Mouse (Mus musculus) right cerebral cortex, adult 18-20 months (tissue): ENCODE measurements around the gene Trim62.

Experiments
- DNase-seq: peaks from one replicate; pipeline ENCODE4 v3.0.0; 2022; ENCODE audit warnings: mixed read lengths

The Trim62 gene

GRCm38 (mm10) chr4:128910276-128911063 lies 27.1 kb downstream of the Trim62 start:
- DNase-seq, result no peak

GRCm38 (mm10) chr4:128912085-128912484 lies 28.7 kb downstream of the Trim62 start:
- no peak for DNase-seq

- no peak for DNase-seq
Measured at GRCm38 (mm10) chr4:128913794-128914193, 30.4 kb downstream of the Trim62 start.

DNA sequence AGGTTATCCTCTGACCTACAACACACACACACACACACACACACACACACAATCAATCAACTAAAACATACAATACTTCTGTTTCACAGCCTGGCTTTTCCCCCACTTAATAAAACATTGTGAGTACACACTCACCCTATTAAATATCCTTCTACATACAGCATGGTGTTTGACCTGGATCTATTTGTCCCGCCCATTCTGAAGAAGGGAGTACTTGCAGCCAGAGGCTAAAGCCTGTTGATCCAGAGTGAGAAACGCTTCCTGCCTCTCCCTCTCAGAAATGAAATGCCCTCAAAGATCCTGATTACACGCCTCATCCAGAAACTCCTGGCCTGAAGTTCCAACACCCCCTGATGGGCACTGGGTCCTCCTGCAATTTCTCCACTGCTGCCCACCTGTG lies 33.7 kb downstream of the Trim62 start:
- DNase-seq, result no peak

DNA sequence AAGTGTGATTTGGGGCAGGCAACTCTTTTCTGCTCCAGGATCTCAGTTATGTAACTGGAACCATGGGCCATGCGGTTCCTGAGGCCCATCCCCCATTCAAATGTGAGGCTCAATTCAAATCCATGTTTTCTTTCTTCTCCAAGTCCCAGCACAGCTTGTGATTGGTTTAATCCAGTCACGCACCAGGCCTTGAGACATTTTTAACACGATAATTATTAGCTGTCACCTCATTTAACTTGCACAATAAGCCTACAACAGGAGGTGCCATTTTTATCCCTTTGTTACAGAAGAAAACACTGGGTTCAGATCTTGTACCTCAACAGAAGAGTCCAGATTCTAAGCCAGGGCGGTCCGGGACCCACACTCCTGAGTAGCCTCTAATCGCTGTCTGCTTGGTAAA lies 34.4 kb downstream of the Trim62 start:
- no peak for DNase-seq

- no peak for DNase-seq
Measured at GRCm38 (mm10) chr4:128918187-128918586, 34.8 kb downstream of the Trim62 start.

GRCm38 (mm10) chr4:128919106-128919505 lies 35.7 kb downstream of the Trim62 start:
- DNase-seq, result no peak

- DNase-seq, result no peak
Measured at GRCm38 (mm10) chr4:128923603-128924002, 40.2 kb downstream of the Trim62 start.

GRCm38 (mm10) chr4:128924841-128925606 lies 41.6 kb downstream of the Trim62 start:
- peak; percentile 87 for DNase-seq

GRCm38 (mm10) chr4:128932783-128933182 lies 49.4 kb downstream of the Trim62 start:
- no peak for DNase-seq

DNA sequence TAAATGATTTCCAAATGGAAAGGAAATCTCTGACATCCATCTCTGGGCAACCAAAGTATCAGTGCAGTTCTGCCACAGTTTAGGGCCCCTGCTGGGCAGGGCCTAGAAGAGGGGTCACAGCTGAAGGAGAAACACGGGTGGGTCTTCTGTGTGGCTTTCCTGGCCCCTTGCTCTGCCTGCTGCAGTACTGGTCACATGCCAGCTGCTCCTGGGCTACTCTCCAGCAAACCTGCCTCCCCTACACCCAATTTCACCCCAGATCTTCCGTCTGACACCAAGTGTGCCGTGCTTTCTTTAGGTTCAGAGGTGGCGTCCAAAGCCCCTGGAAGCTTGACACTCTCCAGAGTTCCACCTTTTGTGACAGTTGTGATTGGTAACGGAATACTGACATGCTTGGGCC lies 52.2 kb downstream of the Trim62 start:
- DNase-seq, result no peak

DNA sequence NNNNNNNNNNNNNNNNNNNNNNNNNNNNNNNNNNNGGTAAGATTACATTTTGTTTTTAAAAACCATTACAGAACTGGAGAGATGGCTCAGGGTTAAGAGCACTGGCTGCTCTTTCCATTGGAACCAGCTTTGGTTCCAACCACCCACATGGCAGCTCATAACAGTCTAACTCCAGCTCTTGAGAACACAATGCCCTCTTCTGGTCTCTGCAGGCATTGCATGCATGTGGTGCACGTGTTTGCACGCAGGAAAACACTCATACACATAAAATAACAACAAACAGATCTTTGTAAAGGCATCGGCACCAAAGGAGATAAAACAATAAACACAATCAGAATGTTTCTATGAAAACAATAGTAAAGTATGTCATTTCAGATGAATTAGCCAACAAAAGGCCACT lies 59.0 kb downstream of the Trim62 start:
- DNase-seq, result no peak

GRCm38 (mm10) chr4:128946736-128947135 lies 63.4 kb downstream of the Trim62 start:
- no peak for DNase-seq

DNA sequence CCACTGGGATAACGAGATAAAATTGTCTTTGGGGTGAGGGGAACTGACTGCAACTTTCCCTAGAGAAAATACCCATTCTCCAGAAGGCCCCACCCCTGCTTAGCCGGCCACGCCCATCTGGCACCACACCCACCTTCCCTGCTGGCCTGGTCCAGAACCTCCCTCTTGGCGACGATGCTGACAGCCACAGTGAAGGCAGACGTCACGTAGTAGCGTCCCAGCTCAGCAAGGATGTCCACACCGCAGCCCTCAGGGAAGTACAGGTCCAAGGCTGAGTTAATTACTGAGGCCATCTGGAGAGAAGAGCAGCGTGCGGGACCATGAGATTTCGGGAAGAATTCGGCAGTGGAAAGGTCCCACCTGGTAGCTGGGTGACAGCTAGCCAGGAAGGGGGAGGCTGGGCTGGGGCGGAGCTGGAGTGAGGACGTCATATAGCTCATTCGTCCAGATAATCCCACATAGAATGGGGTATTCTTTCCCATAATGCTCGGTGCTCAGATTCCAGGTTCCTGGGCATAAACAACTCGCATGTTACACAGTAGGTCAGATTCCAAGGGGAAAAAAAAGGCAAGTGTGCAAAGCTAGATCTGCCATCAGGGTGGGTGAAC lies 64.0 kb downstream of the Trim62 start:
- DNase-seq, result no peak

GRCm38 (mm10) chr4:128948137-128948674 lies 64.8 kb downstream of the Trim62 start:
- no peak for DNase-seq

DNA sequence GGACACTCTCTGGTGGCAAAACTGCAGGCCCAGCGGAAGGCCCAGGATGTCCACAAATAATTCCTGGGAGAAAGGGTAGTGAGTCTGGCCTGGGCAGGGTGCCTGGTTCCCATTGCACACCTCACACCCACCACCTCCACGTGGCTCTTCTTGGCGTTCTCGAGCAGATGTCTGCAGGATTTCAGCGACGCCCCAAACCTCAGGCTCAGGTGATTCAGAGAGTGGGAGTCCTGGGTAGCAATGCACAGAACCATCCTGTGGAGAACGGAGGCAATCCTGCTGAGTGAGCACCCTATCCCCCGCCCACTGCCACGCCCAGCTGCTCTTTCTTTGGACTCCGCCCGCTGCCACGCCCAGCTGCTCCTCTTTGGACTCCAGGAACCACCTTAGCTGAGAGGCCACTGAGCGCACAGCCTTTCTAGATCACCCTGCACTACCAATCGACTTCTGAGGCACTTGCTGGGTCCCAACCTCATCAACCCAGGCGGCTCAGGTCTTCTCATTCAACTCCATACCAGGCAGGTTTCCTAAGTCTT lies 66.2 kb downstream of the Trim62 start:
- DNase-seq, result peak; percentile 26

- no peak for DNase-seq
Measured at GRCm38 (mm10) chr4:128950461-128950860, 67.1 kb downstream of the Trim62 start.

DNA sequence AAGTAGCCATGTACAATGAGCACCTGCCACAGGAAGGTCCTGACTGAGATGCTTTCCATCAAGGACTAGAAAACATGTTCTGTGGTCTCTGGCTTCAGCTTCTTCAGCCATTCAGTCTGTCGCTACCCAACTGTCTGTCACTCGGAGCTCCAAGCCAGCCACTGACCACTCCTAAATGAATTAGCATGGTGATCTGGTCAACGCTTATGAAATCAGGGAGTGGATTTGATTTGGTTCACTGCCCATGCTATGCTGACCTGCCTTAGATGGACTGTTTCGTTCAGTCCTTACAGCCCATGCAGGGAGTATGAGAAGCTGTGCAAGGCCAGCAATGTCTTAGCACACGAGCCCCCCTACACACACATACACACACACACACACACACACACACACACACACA lies 70.5 kb downstream of the Trim62 start:
- DNase-seq, result no peak

GRCm38 (mm10) chr4:128957155-128957911 lies 74.0 kb downstream of the Trim62 start:
- no peak for DNase-seq

DNA sequence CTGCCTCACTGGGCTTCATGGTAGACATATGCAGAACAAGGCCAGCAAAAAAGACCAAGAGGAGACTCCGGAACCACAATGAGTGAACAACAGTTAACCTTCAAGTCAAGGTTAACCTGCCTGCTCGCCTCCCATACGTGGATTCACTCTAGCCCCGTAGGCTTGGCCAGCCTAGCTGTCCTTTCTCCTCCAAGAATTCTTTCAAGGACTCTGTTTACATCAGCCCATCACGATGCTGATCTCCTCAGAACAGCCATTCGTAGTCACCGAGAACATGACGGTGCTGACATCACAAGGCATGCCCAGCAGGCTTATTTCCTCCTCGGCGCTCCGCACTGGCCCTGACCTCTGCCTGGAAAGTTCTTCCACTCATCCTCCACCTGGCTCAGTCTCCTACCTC lies 74.8 kb downstream of the Trim62 start:
- DNase-seq, result no peak

- DNase-seq, result no peak
Measured at GRCm38 (mm10) chr4:128958849-128959248, 75.5 kb downstream of the Trim62 start.

DNA sequence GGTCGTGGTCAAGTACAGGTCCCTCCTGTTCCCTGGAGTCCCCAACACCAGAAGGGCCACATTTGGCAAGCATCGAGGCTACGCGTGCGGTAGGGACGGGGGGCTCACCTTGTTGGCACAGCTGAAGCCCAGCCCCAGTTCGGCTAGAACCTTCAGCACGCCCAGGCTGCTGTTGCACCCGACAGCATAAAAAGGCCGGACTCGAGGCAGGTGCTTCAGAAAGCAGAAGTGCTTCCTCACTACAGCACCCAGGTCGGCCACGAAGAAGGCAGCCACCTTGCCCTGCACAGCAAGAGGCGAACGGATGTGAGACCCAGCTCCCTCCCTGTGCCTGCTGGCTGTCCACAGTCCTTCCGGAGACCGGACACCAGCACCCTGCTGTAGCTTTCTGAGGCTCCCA lies 76.3 kb downstream of the Trim62 start:
- DNase-seq, result no peak
